Mouse (Mus musculus) spleen, postnatal 0 days (tissue): ENCODE measurements around the gene Gm3106. TPM values are rescaled to one million over a fixed set of nuclear protein-coding genes. Genes with fewer than 3 reads are reported as not detected.

Source experiments
- polyA plus RNA-seq: library from polyadenylated mRNA; unstranded; fragments of >200 nt; fragmentation: Nextera tagmentation; extraction: Ambion mirVana; gene quantifications from 2 replicates; pipeline ENCODE4 v1.2.1, GENCODE M21; 2015

Gene Gm3106
- polyA plus RNA-seq, result not detected in 2 replicates

DNA sequence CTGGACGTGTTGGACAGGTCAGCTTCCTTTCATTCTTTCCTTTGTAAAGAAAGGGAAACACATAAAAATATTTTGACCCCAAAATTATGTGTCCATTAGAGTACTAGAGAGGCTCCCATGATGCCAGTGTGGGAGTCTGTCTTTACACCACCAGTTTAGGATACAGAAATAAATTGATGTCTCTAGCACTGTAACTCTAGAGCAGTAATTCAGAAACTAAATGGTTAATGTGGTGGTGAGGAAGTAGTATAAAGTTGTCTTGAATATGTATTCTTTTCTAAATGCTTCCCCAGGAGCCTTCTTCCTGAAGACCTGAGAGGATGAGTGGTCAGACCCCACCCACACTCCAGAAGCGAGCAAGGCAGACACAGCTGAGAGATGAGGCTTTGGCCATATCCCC, at the start of gene Gm3106:
Gene Gm3106 (plus strand): TSS at position 301 of the 400 bp plus-strand sequence.

Other genes starting within 250 kb of the Gm3106 start
- gene BC061212, start 147.5 kb upstream of the Gm3106 start, polyA plus RNA-seq, result not detected in 2 replicates
- gene Gm6351, start 141.6 kb upstream of the Gm3106 start, polyA plus RNA-seq, result not detected in 2 replicates
- gene A430089I19Rik, start 88.8 kb downstream of the Gm3106 start, polyA plus RNA-seq, result not detected in 2 replicates
- gene Gm6502, start 96.4 kb downstream of the Gm3106 start, polyA plus RNA-seq, result not detected in 2 replicates
- gene AA792892, start 121.7 kb downstream of the Gm3106 start, polyA plus RNA-seq, result not detected in 2 replicates
- gene Gm7682, start 227.8 kb downstream of the Gm3106 start, polyA plus RNA-seq, result not detected in 2 replicates